Comparison of ENCODE assay signal across 9 mouse cellular contexts in the genomic region with DNA sequence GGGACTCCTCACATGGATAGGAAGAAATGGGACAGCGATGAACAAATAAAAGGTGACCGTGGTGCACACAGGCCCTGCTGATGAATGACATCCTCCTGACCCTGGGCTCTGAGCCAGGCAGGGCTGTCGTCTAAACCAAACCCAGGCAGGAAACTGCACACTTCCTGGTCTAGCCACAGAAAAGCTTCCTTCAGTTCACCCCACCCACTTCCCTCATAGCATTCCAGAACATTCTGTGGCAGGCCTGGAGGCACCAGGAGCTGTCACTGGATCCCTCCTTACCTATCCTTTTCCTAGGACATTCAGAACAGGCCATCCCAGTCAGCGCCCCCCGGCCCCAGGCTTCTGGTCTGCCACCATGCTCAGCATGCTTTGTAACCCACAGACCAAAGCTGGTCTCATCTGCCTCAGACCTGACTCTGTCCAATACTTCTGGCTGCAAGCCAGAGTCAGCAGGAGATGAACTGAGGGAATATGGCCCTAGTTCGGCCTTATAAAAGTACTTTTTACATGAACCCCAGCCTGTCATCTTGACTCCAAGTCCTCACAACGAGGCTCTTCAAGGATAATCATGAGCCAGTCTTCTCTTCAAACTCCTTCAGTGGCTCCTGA. TPM values are rescaled to one million over a fixed set of nuclear protein-coding genes. Genes with fewer than 3 reads are reported as not detected.
A peak's percentile ranks its signal among the peaks of the same experiment; 100 is the strongest.
DNase-seq lines count a peak whose midpoint lies in the region; TF ChIP-seq lines count a peak whose summit lies in the region.
"Had no signal": no experiment of that assay in that cellular context is flagged by ENCODE, and none has a peak within 500 bp of the region (broad histone marks: within the 10 kb centered on the region; RNA-seq: fewer than 3 reads in every experiment).

No protein-coding gene starts in this region.

- no peaks in the 10 kb centered on the region for H3K27me3 ChIP-seq in heart, adult 2 months (ENCODE audit: control insufficient read depth, insufficient read depth, low read length)

- TF ChIP-seq EP300 in heart, adult 2 months (IDR thresholded peaks at IDR 0.05; ENCODE audit: insufficient read depth, low read depth, low read length): peak; percentile 98

- H3K79me2 ChIP-seq in heart, adult 2 months (replicated peaks; ENCODE audit: control insufficient read depth, insufficient read depth, low read length): no peaks in the 10 kb centered on the region

- H3K27ac ChIP-seq in heart, adult 2 months: peak overlapping the region; percentile 88
- H3K27ac ChIP-seq: macrophage had no signal

- no peak for TF ChIP-seq CTCF in heart, adult 2 months (IDR thresholded peaks at IDR 0.05)

- DNase-seq in left cerebral cortex, postnatal 4 days: peak; percentile 33
- no peak for DNase-seq in left cerebral cortex, adult 8-10 months (ENCODE audit: low spot score in 2 of 2)
- peak; percentile 92 for DNase-seq in adrenal gland, adult 2 months
- DNase-seq in heart, adult 2 months: peak; percentile 83 to 90
- peak; percentile 91 for DNase-seq in kidney, adult 9 months
- DNase-seq in lung, postnatal 14 days: peak; percentile 86
- peak; percentile 47 for DNase-seq in thymus, postnatal 25 days
- no peak for DNase-seq in left cerebral cortex, adult 9 months (ENCODE audit: low spot score in 2 of 2)

- no peaks in the 10 kb centered on the region; the same call in 1 of the 2 replicates for H3K36me3 ChIP-seq in heart, adult 2 months (ENCODE audit: control insufficient read depth, insufficient read depth, low read length)

- no peak overlapping the region for H3K4me3 ChIP-seq in heart, adult 2 months

- peaks cover 34% of the 10 kb centered on the region for H3K4me1 ChIP-seq in heart, adult 2 months (ENCODE audit: control insufficient read depth, insufficient read depth, low read length)

- 0 out of 2 replicates have a peak overlapping the region, but pooled peaks have one; percentile 12 for H3K9ac ChIP-seq in heart, adult 2 months (ENCODE audit: low read depth, low read length)

- TF ChIP-seq POLR2A in heart, adult 2 months (IDR thresholded peaks at IDR 0.05; ENCODE audit: insufficient read depth, low read depth, low read length): peak; percentile 67; the same call in 1 of the 2 replicates

- intact Hi-C loops in left cerebral cortex, postnatal 4 days (cut with DNase I): no loop called here
- intact Hi-C loops in heart, adult 2 months (cut with DNase I): loop anchor here (2.0 to 5.0 kb wide), 2 partner anchors 31 to 101 kb away; no protein-coding TSS in a partner anchor

- 35% methylated on average over 7 of the region's 7 CpGs for WGBS in heart, adult 2 months

RNA-seq across cellular contexts. Expression of a gene that starts 2.3 kb away (rescaled TPM):
- 1 to 10 TPM; 2.9 to 4.3 TPM for total RNA-seq in left cerebral cortex, postnatal 4 days (2021)
- total RNA-seq in left cerebral cortex, adult 8-10 months (2022): 1 to 10 TPM; 2.5 to 3.7 (median 3.5) TPM
- 10 to 100 TPM; 16.6 to 18.0 TPM for total RNA-seq in adrenal gland, adult 2 months (2021)
- polyA plus RNA-seq in adrenal gland, adult 2 months (2012; rRNA removed): 19.6 and 20.4 TPM in 2 replicates
- total RNA-seq in heart, adult 2 months (2021): 10 to 100 TPM; 11.1 to 11.7 TPM
- 5.9 and 6.6 TPM in 2 replicates for polyA plus RNA-seq in heart, adult 2 months (2012; rRNA removed)
- polyA plus RNA-seq: macrophage had no signal

Comparison
In these comparisons a context has a peak if more than half of its experiments do, and no peak if none do; other contexts are left out.
1. DNase-seq: peak in left cerebral cortex, postnatal 4 days (single experiment), adrenal gland, adult 2 months (single experiment), heart, adult 2 months (2 of 2), kidney, adult 9 months (single experiment), lung, postnatal 14 days (single experiment) and thymus, postnatal 25 days (single experiment); none in left cerebral cortex, adult 8-10 months (0 of 2) and left cerebral cortex, adult 9 months (0 of 2).